Mouse (Mus musculus): ENCODE measurements around the gene 1700037C18Rik. TPM values are rescaled to one million over a fixed set of nuclear protein-coding genes. Genes with fewer than 3 reads are reported as not detected.
"Not testable (repeated sequence)": the region's sequence is repeated elsewhere in the genome, so short reads cannot be mapped to it uniquely, and the experiment has no call there.

1700037C18Rik gene
- polyA plus RNA-seq, 1 experiment from 2014 or later, result 8.1 TPM

GRCm38 (mm10) chr16:3859254-3859653 lies 49.2 kb downstream of the 1700037C18Rik start:
- no peak for ATAC-seq (ENCODE audit: low FRiP score, low read depth)
- 94% methylated on average over 4 of the region's 4 CpGs for WGBS
- Histone ChIP-seq H3K4me2 (replicated peaks) (no peak overlapping the region), H3K9me3 (no peaks in the 10 kb centered on the region), H3K36me3 (peaks cover 32% of the 10 kb centered on the region), H3K9ac (no peak overlapping the region), H3K27me3 (no peaks in the 10 kb centered on the region), H3K27ac (no peak overlapping the region), H3K4me3 (no peak overlapping the region), H3K4me1 (no peaks in the 10 kb centered on the region)

GRCm38 (mm10) chr16:3855776-3856175 lies 52.7 kb downstream of the 1700037C18Rik start:
- H3K4me3 ChIP-seq, result no peak overlapping the region
- no peaks in the 10 kb centered on the region for H3K9me3 ChIP-seq
- no peak for ATAC-seq (ENCODE audit: low FRiP score, low read depth)
- H3K9ac ChIP-seq, result no peak overlapping the region
- H3K27ac ChIP-seq, result no peak overlapping the region
- no peaks in the 10 kb centered on the region for H3K27me3 ChIP-seq
- 89% methylated on average over 1 of the region's 1 CpGs for WGBS
- no peaks in the 10 kb centered on the region for H3K4me1 ChIP-seq
- peaks cover 10% of the 10 kb centered on the region for H3K36me3 ChIP-seq
- H3K4me2 ChIP-seq (replicated peaks), result no peak overlapping the region

- Histone ChIP-seq H3K36me3 (0 out of 2 replicates have a peak, but pooled peaks cover 6% of the 10 kb centered on the region), H3K4me1 (no peaks in the 10 kb centered on the region), H3K9me3 (no peaks in the 10 kb centered on the region), H3K4me2 (replicated peaks) (no peak overlapping the region), H3K27ac (no peak overlapping the region), H3K4me3 (no peak overlapping the region), H3K9ac (no peak overlapping the region), H3K27me3 (no peaks in the 10 kb centered on the region)
- 74% methylated on average over 11 of the region's 11 CpGs for WGBS
- no peak for ATAC-seq (ENCODE audit: low FRiP score, low read depth)
Observed at GRCm38 (mm10) chr16:3854437-3855182, 53.9 kb downstream of the 1700037C18Rik start.

- WGBS, result 28% methylated on average over 12 of the region's 12 CpGs
- Histone ChIP-seq H3K4me3 (no peak overlapping the region), H3K27me3 (no peaks in the 10 kb centered on the region), H3K4me1 (peaks cover 5% of the 10 kb centered on the region), H3K36me3 (0 out of 2 replicates have a peak, but pooled peaks cover 6% of the 10 kb centered on the region), H3K9me3 (no peaks in the 10 kb centered on the region), H3K9ac (no peak overlapping the region), H3K4me2 (replicated peaks) (no peak overlapping the region), H3K27ac (no peak overlapping the region)
- no peak for ATAC-seq (ENCODE audit: low FRiP score, low read depth)
Observed at GRCm38 (mm10) chr16:3852586-3852985, 55.9 kb downstream of the 1700037C18Rik start.

- not testable (repeated sequence) for H3K27me3 ChIP-seq; H3K4me3 ChIP-seq; H3K36me3 ChIP-seq; H3K27ac ChIP-seq; H3K9ac ChIP-seq; H3K4me2 ChIP-seq (replicated peaks); H3K9me3 ChIP-seq; ATAC-seq (ENCODE audit: low FRiP score, low read depth); H3K4me1 ChIP-seq
- WGBS, result 81% methylated on average over 13 of the region's 13 CpGs
Observed at GRCm38 (mm10) chr16:3851301-3851700, 57.2 kb downstream of the 1700037C18Rik start.

GRCm38 (mm10) chr16:3848416-3848815 lies 60.1 kb downstream of the 1700037C18Rik start:
- 72% methylated on average over 3 of the region's 3 CpGs for WGBS
- H3K27ac ChIP-seq, result no peak overlapping the region

GRCm38 (mm10) chr16:3847871-3848270 lies 60.6 kb downstream of the 1700037C18Rik start:
- H3K27ac ChIP-seq, result no peak overlapping the region
- no peak for ATAC-seq (ENCODE audit: low FRiP score, low read depth)
- no peaks in the 10 kb centered on the region for H3K27me3 ChIP-seq
- H3K4me3 ChIP-seq, result peak overlapping the region; percentile 71
- H3K9me3 ChIP-seq, result no peaks in the 10 kb centered on the region
- peak overlapping the region; percentile 70 for H3K4me2 ChIP-seq (replicated peaks)
- peak overlapping the region; percentile 77 for H3K9ac ChIP-seq
- peaks cover 7% of the 10 kb centered on the region for H3K4me1 ChIP-seq
- 73% methylated on average over 4 of the region's 4 CpGs for WGBS
- H3K36me3 ChIP-seq, result no peaks in the 10 kb centered on the region

More at GRCm38 (mm10) chr16:3848416-3848815, 60.1 kb downstream of the 1700037C18Rik start:
- no peaks in the 10 kb centered on the region for H3K9me3 ChIP-seq
- no peak for ATAC-seq (ENCODE audit: low FRiP score, low read depth)
- H3K36me3 ChIP-seq, result no peaks in the 10 kb centered on the region
- peaks cover 7% of the 10 kb centered on the region for H3K4me1 ChIP-seq
- H3K27me3 ChIP-seq, result no peaks in the 10 kb centered on the region
- H3K9ac ChIP-seq, result no peak overlapping the region
- H3K4me3 ChIP-seq, result no peak overlapping the region
- no peak overlapping the region for H3K4me2 ChIP-seq (replicated peaks)

- no peak within 1 kb of the TSS for H3K27ac ChIP-seq
Observed at GRCm38 (mm10) chr16:3846711-3847518, 61.6 kb downstream of the 1700037C18Rik start, which contains the start of gene Zfp174. Gene Zfp174, plus strand, starts transcription at chr16:3847268.

More at GRCm38 (mm10) chr16:3846711-3847518, 61.6 kb downstream of the 1700037C18Rik start, which contains the start of gene Zfp174:
- peak; percentile 100 for ATAC-seq (ENCODE audit: low FRiP score, low read depth)
- Histone ChIP-seq H3K4me3 (peak within 1 kb of the TSS; percentile 71), H3K36me3 (no peaks in the 10 kb centered on the region), H3K9ac (peak within 1 kb of the TSS; percentile 77), H3K4me2 (replicated peaks) (peak within 1 kb of the TSS; percentile 70), H3K9me3 (no peaks in the 10 kb centered on the region), H3K4me1 (peaks cover 7% of the 10 kb centered on the region), H3K27me3 (no peaks in the 10 kb centered on the region)
- 3% methylated on average over 38 of the region's 38 CpGs for WGBS

Small RNA genes lying within 50 kb of the gene (microRNA-seq; reads per million reads assigned to microRNA genes)
- gene Gm23493, result not detected

Other genes starting within 250 kb of the 1700037C18Rik start
- not detected in 2 replicates for gene Mefv, start 190.6 kb downstream of the 1700037C18Rik start, polyA plus RNA-seq (2015; fragmentation: Nextera tagmentation; extraction: Ambion mirVana)
- 58.6 and 59.4 TPM in 2 replicates for gene Zfp263, start 164.6 kb downstream of the 1700037C18Rik start, polyA plus RNA-seq (2015; fragmentation: Nextera tagmentation; extraction: Ambion mirVana)
- gene Olfr15, start 77.8 kb downstream of the 1700037C18Rik start, polyA plus RNA-seq (2015; fragmentation: Nextera tagmentation; extraction: Ambion mirVana), result not detected in 2 replicates
- gene Zfp174, start 61.4 kb downstream of the 1700037C18Rik start, polyA plus RNA-seq (2015; fragmentation: Nextera tagmentation; extraction: Ambion mirVana), result 1.6 and 1.8 TPM in 2 replicates
- 55.8 and 59.1 TPM in 2 replicates for gene Naa60, start 36.3 kb downstream of the 1700037C18Rik start, polyA plus RNA-seq (2015; fragmentation: Nextera tagmentation; extraction: Ambion mirVana)
- gene Zfp597, start 24.1 kb downstream of the 1700037C18Rik start, polyA plus RNA-seq (2015; fragmentation: Nextera tagmentation; extraction: Ambion mirVana), result 6.1 and 6.4 TPM in 2 replicates
- 4.3 and 6.2 TPM in 2 replicates for gene Gm20695, start 24.0 kb downstream of the 1700037C18Rik start, polyA plus RNA-seq (2015; fragmentation: Nextera tagmentation; extraction: Ambion mirVana)
- 31.1 and 31.3 TPM in 2 replicates for gene Cluap1, start 112 bp upstream of the 1700037C18Rik start, polyA plus RNA-seq (2015; fragmentation: Nextera tagmentation; extraction: Ambion mirVana)
- 0.87 and 1.2 TPM in 2 replicates for gene Nlrc3, start 67.9 kb upstream of the 1700037C18Rik start, polyA plus RNA-seq (2015; fragmentation: Nextera tagmentation; extraction: Ambion mirVana)
- 16.7 and 18.6 TPM in 2 replicates for gene Slx4, start 95.1 kb upstream of the 1700037C18Rik start, polyA plus RNA-seq (2015; fragmentation: Nextera tagmentation; extraction: Ambion mirVana)
- gene Dnase1, start 128.3 kb upstream of the 1700037C18Rik start, polyA plus RNA-seq (2015; fragmentation: Nextera tagmentation; extraction: Ambion mirVana), result 6.2 and 6.7 TPM in 2 replicates
- gene Trap1, start 169.1 kb upstream of the 1700037C18Rik start, polyA plus RNA-seq (2015; fragmentation: Nextera tagmentation; extraction: Ambion mirVana), result 77.5 and 85.2 TPM in 2 replicates